Mouse (Mus musculus): ENCODE results near the gene D17H6S53E. TPM values are rescaled to one million over a fixed set of nuclear protein-coding genes. Genes with fewer than 3 reads are reported as not detected.

The D17H6S53E gene
- polyA plus RNA-seq, 1 experiment from 2014 or later = 8.7 TPM

GRCm38 (mm10) chr17:35157661-35158175, 31.5 kb downstream of the D17H6S53E start:
- Histone ChIP-seq H3K9me3 (no peaks in the 10 kb centered on the region), H3K4me3 (no peak overlapping the region), H3K4me1 (peaks cover 18% of the 10 kb centered on the region), H3K4me2 (replicated peaks) (no peak overlapping the region), H3K9ac (replicated peaks) (no peak overlapping the region), H3K36me3 (peaks cover 93% of the 10 kb centered on the region), H3K27me3 (no peaks in the 10 kb centered on the region), H3K27ac (replicated peaks) (no peak overlapping the region)
- no peak for ATAC-seq (replicated peaks)
- WGBS = 95% methylated on average over 8 of the region's 8 CpGs

- WGBS = 93% methylated on average over 16 of the region's 16 CpGs
- Histone ChIP-seq H3K27ac (replicated peaks) (no peak overlapping the region), H3K4me1 (peaks cover 27% of the 10 kb centered on the region), H3K4me2 (replicated peaks) (no peak overlapping the region), H3K9me3 (no peaks in the 10 kb centered on the region), H3K4me3 (no peak overlapping the region), H3K9ac (replicated peaks) (no peak overlapping the region), H3K27me3 (no peaks in the 10 kb centered on the region), H3K36me3 (peaks cover 80% of the 10 kb centered on the region)
- no peak for ATAC-seq (replicated peaks)
Observed at GRCm38 (mm10) chr17:35158850-35159593, 32.8 kb downstream of the D17H6S53E start.

GRCm38 (mm10) chr17:35159638-35160037, 33.5 kb downstream of the D17H6S53E start:
- peaks cover 74% of the 10 kb centered on the region for H3K36me3 ChIP-seq
- ATAC-seq (replicated peaks) = no peak
- 87% methylated on average over 7 of the region's 7 CpGs for WGBS
- no peaks in the 10 kb centered on the region for H3K9me3 ChIP-seq
- no peaks in the 10 kb centered on the region for H3K27me3 ChIP-seq
- H3K9ac ChIP-seq (replicated peaks) = no peak overlapping the region
- H3K27ac ChIP-seq (replicated peaks) = no peak overlapping the region
- H3K4me3 ChIP-seq = no peak overlapping the region
- no peak overlapping the region for H3K4me2 ChIP-seq (replicated peaks)
- H3K4me1 ChIP-seq = peaks cover 27% of the 10 kb centered on the region

- no peak overlapping the region for H3K4me2 ChIP-seq (replicated peaks)
- H3K9ac ChIP-seq (replicated peaks) = no peak overlapping the region
- no peaks in the 10 kb centered on the region for H3K27me3 ChIP-seq
- H3K4me1 ChIP-seq = peaks cover 36% of the 10 kb centered on the region
- H3K4me3 ChIP-seq = no peak overlapping the region; the same call in 1 of the 2 replicates
- H3K36me3 ChIP-seq = peaks cover 56% of the 10 kb centered on the region
- 86% methylated on average over 11 of the region's 11 CpGs for WGBS
- no peak for ATAC-seq (replicated peaks)
- no peaks in the 10 kb centered on the region for H3K9me3 ChIP-seq
- no peak overlapping the region for H3K27ac ChIP-seq (replicated peaks)
Observed at GRCm38 (mm10) chr17:35161421-35161820, 35.2 kb downstream of the D17H6S53E start.

GRCm38 (mm10) chr17:35162121-35162520, 35.9 kb downstream of the D17H6S53E start:
- ATAC-seq (replicated peaks) = no peak
- Histone ChIP-seq H3K27me3 (no peaks in the 10 kb centered on the region), H3K9me3 (no peaks in the 10 kb centered on the region), H3K9ac (replicated peaks) (peak overlapping the region; percentile 99), H3K27ac (replicated peaks) (no peak overlapping the region), H3K4me3 (peak overlapping the region; percentile 96), H3K36me3 (peaks cover 49% of the 10 kb centered on the region), H3K4me2 (replicated peaks) (peak overlapping the region; percentile 95), H3K4me1 (peaks cover 37% of the 10 kb centered on the region)
- WGBS = 69% methylated on average over 14 of the region's 14 CpGs

GRCm38 (mm10) chr17:35162730-35163129, 36.6 kb downstream of the D17H6S53E start:
- Histone ChIP-seq H3K9ac (replicated peaks) (peak overlapping the region; percentile 99), H3K9me3 (no peaks in the 10 kb centered on the region), H3K4me3 (peak overlapping the region; percentile 96), H3K27ac (replicated peaks) (0 out of 2 replicates have a peak overlapping the region, but pooled peaks have one; percentile 99), H3K36me3 (peaks cover 43% of the 10 kb centered on the region), H3K27me3 (no peaks in the 10 kb centered on the region), H3K4me1 (peaks cover 37% of the 10 kb centered on the region), H3K4me2 (replicated peaks) (peak overlapping the region; percentile 95)
- 39% methylated on average over 12 of the region's 12 CpGs for WGBS
- no peak for ATAC-seq (replicated peaks)

GRCm38 (mm10) chr17:35163326-35164081, 37.3 kb downstream of the D17H6S53E start:
- Histone ChIP-seq H3K9ac (replicated peaks) (peak overlapping the region; percentile 99), H3K4me1 (peaks cover 37% of the 10 kb centered on the region), H3K4me3 (peak overlapping the region; percentile 96), H3K36me3 (peaks cover 35% of the 10 kb centered on the region), H3K27ac (replicated peaks) (peak overlapping the region; percentile 99), H3K4me2 (replicated peaks) (peak overlapping the region; percentile 95), H3K9me3 (no peaks in the 10 kb centered on the region), H3K27me3 (no peaks in the 10 kb centered on the region)
- 12% methylated on average over 8 of the region's 8 CpGs for WGBS
- ATAC-seq (replicated peaks) = no peak

GRCm38 (mm10) chr17:35164218-35164567, 38.0 kb downstream of the D17H6S53E start:
- Histone ChIP-seq H3K4me2 (replicated peaks) (peak overlapping the region; percentile 95), H3K4me3 (peak overlapping the region; percentile 96), H3K9me3 (no peaks in the 10 kb centered on the region), H3K4me1 (peaks cover 37% of the 10 kb centered on the region), H3K27ac (replicated peaks) (peak overlapping the region; percentile 99), H3K36me3 (peaks cover 28% of the 10 kb centered on the region), H3K27me3 (no peaks in the 10 kb centered on the region), H3K9ac (replicated peaks) (peak overlapping the region; percentile 99)
- under 1% methylated on average over 28 of the region's 28 CpGs for WGBS
- ATAC-seq (replicated peaks) = no peak

- peak; percentile 94 for ATAC-seq (replicated peaks)
- no peaks in the 10 kb centered on the region for H3K27me3 ChIP-seq
- H3K4me2 ChIP-seq (replicated peaks) = peak within 1 kb of the TSS; percentile 95
- peaks cover 37% of the 10 kb centered on the region for H3K4me1 ChIP-seq
- H3K4me3 ChIP-seq = peak within 1 kb of the TSS; percentile 96
- peaks cover 22% of the 10 kb centered on the region for H3K36me3 ChIP-seq
- no peaks in the 10 kb centered on the region for H3K9me3 ChIP-seq
- under 1% methylated on average over 63 of the region's 89 CpGs for WGBS
- peak within 1 kb of the TSS; percentile 99 for H3K9ac ChIP-seq (replicated peaks)
- H3K27ac ChIP-seq (replicated peaks) = peak within 1 kb of the TSS; percentile 99
Observed at GRCm38 (mm10) chr17:35164568-35165450, 38.6 kb downstream of the D17H6S53E start, which contains the start of gene Prrc2a. Prrc2a (minus strand) TSS chr17:35164897.

- Histone ChIP-seq H3K9ac (replicated peaks) (peak overlapping the region; percentile 57), H3K27me3 (no peaks in the 10 kb centered on the region), H3K4me1 (peaks cover 37% of the 10 kb centered on the region), H3K4me3 (peak overlapping the region; percentile 96), H3K27ac (replicated peaks) (peak overlapping the region; percentile 99), H3K4me2 (replicated peaks) (peak overlapping the region; percentile 95), H3K36me3 (peaks cover 14% of the 10 kb centered on the region), H3K9me3 (no peaks in the 10 kb centered on the region)
- 20% methylated on average over 12 of the region's 12 CpGs for WGBS
- peak; percentile 88 for ATAC-seq (replicated peaks)
Observed at GRCm38 (mm10) chr17:35165451-35166155, 39.4 kb downstream of the D17H6S53E start.

Data from forebrain, embryonic 15.5 days (tissue).